Mouse (Mus musculus): Measurements from ENCODE around the gene Aldh1a2.

The Aldh1a2 gene

DNA sequence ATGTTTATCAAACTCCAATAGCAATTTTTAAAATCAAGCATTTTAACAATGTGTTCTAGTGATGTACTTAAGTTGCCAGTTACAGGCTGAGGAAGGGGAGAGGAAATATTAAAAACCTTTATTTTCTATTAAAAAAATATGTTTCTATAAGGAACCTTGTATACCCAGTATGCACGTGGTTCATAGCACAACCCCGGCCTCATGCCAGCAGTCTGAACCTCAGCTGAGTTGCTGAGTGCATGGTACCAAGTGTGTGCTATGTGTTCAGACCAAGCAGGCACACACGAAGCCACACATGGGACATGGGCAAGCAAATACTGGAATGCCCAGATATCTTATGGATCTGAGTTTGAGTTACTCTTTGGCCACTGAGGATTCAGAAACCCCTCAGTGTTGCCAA lies 74.2 kb downstream of the Aldh1a2 start:
- DNase-seq (ENCODE audit: low read depth, low spot score) = no peak

DNA sequence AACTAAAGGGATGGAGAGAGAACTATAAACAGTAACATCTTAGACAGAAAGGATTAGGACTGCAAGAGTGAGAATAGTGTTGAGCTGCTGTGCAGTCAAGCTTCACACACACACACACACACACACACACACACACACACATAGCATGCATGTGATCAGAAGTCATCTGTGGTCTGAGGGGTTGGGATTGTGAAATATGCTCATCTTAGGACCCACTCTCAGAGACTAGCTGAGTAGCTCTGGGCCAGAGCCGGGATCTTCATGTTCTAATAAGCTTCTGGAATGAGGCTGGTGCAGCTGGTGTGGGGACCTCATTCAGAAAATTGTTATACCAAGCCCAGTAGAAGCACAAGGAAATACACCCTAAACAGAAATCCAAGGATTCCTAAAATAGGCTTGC lies 75.1 kb downstream of the Aldh1a2 start:
- DNase-seq (ENCODE audit: low read depth, low spot score) = no peak

DNA sequence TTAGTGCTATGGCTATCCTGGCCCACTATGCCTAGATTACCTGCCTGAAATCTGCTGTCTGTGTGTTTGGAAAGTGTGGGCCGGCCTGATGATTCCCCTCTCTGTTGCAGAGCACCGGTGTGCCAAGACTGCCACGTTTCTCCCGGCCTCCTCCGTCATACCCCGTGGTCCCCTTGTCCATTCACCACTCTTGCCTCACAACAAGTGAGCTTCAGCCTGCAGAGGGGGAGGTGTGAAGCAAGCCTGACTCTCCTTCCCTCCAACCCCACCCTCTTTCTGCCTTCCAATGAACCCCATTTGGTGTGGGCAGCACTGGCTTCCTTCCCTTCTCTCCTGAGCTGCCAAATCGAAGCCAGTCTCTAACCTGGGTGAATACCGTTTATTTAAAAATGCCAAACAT lies 79.9 kb downstream of the Aldh1a2 start:
- no peak for DNase-seq (ENCODE audit: low read depth, low spot score)

DNA sequence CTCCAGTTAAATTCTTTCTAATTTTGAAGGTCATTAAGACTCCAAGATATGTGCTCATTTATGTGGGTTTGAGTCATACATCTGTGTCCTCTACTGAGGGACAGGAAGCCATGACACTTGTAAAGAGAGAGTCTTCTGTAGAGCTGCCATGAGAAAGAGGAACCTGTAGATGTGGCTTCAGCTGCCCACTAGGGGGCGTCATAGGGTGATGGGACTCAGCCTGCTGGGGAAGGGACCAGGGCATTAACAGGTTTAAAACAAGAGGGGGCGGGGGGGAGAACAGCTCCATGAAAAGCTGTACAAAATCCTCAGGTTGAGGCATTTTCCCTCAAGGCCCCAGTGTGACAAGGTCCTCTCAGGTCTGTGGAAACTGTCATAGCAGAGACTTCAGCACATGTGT lies 88.0 kb downstream of the Aldh1a2 start:
- DNase-seq (ENCODE audit: low read depth, low spot score) = no peak

DNA sequence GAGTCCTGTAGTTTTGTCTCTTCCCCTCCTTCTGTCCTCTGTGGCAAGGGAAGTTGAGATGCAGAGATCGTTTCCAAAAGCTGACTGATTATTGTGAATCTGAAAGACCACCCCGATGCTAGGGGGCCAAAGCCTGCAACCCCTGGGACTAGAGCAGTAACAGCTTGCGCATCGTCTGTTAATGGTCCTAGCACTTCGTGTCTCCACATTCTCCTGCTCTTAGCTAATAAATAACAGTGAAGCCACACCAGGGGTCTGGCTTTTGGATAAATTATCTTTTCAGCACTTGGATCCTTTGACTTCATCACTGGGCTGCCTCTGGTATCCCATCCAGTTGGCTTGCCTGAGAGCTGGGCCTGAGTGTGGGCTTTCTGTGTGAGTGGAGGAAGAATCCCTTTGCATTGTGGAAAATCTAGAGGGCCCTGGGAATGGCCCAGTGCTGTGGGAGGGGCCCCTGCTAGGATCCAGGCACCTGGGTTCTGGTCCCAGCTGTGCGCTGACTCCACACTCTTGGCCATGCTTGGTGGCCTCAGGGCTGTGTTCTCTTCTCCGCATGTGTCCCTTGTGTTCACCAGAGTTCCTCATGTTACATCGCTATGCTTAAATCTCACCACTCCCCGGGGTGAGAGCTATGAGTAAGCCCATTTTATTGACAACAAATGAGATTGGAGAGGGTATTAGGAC lies 91.7 kb downstream of the Aldh1a2 start:
- no peak for DNase-seq (ENCODE audit: low read depth, low spot score)

DNA sequence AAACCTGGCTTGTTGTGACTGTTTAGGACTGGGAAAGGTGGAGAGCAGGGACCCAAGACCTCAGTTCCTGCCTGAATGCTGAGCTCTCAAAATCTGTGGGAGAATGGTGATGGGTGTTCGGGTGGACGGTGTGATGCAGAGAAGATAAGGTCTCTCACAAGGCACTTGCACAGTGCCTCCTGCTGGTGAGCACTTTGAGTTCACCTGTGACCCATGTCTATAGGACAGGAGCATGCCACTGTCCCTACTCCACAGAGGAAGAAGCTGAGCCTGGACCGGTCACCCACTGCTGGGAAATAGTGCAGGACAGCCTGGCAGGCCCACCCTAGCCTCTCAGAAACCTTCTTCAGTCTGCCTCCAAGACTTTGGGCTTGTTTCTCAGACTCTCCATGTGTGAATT lies 100.4 kb downstream of the Aldh1a2 start:
- DNase-seq (ENCODE audit: low read depth, low spot score) = no peak

DNA sequence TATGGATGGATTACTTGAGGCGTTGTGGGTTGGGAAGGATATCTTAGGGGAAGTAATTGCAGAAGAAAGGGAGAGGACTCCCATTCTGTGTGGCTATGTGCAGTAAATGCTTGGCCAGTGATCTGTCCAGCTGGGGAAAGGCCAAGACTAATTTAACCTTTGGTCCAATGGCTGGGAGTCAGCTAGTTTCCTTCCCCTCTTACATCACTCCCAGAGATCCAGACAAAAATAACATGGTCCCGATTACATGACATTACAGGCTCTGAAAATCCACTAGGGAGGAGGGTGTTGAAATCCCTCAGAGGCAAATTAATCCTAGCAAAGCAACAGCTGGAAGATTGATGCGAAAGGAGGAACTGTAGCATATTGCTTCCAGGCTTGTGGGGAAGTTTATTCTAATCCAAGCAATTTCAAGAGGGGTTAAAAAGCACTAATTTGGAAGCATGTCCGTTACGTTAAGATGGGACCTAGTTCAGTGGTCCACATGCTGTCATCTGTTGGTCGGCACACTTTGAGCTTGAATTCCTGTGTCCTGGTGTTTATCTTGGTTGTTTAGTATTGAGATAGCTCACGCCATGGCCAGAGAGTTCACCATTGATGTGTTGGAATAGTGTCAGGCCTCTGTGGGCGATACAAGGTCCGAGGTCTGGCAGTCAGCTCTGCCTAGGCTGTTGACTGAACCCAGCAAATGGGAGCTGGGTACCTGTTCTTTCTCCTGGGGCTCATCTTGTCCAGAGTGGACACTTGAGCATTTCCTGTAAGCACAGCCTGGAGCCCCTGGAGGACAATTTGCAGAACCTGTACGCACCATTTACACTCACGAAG lies 101.7 kb downstream of the Aldh1a2 start:
- no peak for DNase-seq (ENCODE audit: low read depth, low spot score)

DNA sequence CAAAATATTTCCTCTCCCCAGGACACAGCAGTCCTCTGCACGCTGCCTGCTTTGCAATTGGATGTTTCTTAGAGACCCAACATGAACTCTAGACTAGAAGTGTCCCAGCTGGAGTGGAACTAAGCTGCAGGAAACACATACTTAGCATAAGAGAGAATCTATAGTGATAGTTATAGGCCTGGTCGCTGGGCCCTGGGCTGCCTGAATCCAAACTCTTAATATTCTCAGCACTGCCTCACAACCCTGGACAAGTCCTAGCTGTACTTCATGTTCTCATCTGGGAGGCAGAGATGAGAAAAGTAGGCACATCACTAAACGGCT lies 102.3 kb downstream of the Aldh1a2 start:
- DNase-seq (ENCODE audit: low read depth, low spot score) = no peak

DNA sequence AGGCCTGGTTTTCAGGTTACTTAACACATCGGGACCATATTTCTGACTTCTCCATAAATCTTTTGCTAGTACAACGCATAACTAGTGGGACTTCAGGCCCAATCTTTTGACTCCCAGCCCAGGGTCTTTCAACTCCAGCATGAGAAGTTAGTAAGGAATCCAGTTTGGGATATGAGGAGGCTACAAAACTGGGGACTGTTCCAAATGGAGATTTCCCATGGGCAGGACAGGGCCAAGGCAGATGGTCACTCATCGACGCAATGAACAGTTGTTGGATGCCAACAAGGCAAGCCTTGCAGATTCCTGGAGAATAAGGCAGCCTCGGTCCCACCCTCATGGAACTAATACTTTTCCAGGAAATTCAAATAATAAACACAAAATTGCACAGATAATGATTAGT lies 104.2 kb downstream of the Aldh1a2 start:
- DNase-seq (ENCODE audit: low read depth, low spot score) = no peak

DNA sequence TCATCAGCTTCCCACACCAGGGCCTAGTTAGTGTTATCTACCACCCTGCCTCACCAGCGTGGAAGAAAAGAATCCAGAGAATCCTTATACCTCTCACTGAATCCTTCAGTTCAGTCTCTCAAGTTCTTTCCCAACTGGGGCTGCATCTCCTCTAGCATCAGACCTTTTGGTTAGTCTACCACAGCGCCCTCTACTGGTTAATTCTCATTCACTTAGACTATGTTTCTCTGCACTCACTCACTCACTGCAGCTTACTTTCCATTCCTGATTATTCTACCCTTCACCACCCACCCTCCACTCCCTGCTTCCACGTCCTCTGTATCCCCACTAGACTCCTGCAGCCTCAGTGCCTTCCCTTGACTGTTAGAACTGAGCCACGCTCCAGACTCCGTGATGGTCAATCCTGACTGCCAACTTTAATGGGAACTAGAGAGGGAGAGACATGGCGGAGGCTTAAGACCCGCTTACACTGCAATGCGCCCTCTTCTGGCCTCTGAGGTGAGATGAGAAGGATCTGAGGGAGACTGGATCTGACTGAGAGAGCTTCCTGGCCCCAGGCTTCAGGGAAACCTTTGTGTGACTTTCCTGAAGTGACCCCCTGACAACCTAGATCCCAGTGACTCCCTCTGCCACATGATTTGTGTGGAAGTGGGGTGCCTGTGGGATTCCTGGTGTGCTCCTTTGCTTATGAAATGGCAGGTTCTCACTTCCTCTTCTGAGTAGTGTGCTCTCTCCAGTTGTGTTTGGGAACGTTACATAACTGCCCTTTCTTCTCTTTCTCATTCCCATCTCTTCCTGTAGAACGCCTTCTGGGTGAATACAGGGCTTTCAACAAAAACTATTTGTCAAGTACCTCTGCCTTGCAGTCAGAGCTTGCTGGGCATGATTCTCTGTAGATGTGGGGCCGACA lies 104.9 kb downstream of the Aldh1a2 start:
- DNase-seq (ENCODE audit: low read depth, low spot score) = peak; percentile 35

DNA sequence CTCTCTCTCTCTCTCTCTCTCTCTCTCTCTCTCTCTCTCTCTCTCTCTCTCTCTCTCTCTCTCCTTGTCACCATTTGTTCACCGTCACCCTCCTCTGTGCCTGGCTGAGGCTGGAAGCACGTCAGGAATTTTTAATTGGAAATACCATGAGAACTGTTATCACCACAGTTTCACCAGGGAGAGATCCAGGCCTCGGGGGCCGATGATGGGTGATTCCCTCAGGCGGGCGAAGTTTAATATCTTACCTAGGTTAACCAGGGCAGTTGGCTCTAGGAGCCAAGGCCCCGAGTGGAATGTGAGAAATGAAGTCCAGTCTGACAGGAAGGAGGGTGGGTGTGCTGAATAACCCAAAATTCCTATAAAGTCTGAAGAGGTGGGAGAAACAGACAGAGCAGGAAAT lies 105.8 kb downstream of the Aldh1a2 start:
- DNase-seq (ENCODE audit: low read depth, low spot score) = no peak

DNA sequence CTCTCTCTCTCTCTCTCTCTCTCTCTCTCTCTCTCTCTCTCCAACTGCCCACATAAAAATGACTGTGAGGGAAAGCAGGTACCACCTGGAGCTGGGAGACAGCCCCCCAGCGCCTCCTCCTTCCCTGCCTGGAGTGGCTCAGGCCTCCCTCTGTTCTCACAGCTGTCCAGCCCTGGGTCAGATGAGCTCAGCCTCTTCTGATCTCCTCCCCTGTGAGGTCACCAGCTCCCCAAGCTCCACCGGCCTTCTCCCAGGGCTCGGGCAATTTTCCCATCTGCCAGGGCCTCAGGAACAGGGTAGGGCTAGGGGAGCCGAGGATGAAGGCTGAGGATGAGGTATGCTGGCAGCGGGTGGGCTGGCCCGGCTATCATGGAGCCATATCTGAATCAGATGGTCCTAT lies 106.3 kb downstream of the Aldh1a2 start:
- no peak for DNase-seq (ENCODE audit: low read depth, low spot score)

DNA sequence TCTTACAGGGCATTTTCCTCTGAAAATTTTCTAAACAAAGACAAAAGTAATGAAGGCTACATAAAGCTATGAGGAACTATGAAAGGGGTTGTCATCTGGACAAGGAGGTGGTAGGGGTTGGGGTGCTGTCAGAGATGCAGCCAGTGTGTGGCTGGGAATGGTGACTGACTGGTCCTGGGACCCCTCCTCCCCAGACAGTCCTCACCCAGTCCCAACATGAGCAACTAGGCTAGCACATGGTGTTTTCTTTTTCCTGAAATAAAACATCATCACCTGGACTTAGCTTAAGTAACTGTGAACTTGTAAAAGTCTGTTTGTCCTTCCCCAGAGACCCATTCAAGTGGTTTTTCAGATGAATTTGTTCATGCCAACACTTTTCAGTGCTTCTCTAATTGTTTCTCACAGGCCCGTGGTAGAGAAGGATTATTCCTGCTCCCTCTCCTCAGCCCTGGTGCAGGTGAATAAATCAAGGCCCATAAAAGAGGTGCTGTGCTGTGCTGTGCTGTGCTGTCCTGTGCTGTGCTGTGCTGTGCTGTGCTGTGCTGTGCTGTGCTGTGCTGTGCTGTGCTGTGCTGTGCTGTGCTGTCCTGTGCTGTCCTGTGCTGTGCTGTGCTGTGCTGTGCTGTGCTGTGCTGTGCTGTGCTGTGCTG lies 107.8 kb downstream of the Aldh1a2 start:
- no peak for DNase-seq (ENCODE audit: low read depth, low spot score)

DNA sequence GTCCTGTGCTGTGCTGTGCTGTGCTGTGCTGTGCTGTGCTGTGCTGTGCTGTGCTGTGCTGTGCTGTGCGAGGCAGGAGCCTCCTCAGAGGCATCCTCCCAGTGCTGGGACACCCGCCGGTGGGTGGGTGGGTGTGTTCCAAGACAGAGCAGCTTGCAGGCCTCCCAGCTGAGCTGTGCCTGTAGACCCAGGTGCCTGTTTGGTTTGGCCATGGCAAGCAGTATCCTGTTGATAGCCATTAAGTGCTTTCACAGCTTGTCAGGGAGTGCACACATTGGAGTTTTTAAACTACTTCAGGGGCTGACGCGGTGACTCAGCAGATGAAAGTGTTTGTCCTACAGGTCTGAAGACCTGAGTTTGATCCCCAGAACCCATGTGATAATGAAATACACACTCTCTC lies 108.5 kb downstream of the Aldh1a2 start:
- DNase-seq (ENCODE audit: low read depth, low spot score) = no peak

DNA sequence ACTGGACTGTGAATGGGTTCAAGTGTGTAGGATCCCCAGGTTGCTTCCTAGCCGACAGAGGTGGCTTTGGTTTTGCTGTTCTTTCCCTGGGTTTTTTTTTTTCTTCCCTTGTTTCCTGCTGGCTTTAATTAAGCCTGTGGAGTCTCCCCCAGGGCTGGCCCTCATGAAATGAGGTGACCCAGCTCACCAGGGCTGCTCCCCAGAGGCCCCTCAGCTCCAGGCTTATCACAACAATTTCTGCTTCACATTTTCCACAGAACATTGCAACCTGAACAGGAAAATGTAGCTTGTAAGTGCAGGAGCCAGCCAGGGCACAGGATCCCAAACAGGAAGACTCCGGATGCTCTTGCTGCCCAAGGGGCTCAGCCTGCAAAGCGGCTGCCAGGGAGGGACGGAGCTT lies 110.7 kb downstream of the Aldh1a2 start:
- DNase-seq (ENCODE audit: low read depth, low spot score) = no peak

DNA sequence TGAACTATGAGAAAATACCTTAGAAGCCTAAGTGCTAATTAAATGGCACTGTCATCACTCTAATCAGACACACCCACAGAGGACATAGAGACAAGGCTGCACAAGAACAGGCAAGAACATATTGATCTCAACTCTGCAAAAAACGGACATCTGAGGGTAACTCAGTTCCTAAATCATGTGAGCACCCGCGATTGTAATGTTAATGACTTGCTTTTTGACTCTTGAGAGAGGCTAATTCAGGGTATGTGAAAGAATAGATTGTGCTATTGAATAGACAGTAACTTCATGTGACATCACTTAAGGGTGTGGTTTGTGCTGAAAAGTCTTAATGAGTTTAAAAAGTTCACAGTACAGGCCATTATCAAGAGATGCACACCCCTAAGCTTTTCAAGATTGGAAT lies 116.1 kb downstream of the Aldh1a2 start:
- no peak for DNase-seq (ENCODE audit: low read depth, low spot score)

DNA sequence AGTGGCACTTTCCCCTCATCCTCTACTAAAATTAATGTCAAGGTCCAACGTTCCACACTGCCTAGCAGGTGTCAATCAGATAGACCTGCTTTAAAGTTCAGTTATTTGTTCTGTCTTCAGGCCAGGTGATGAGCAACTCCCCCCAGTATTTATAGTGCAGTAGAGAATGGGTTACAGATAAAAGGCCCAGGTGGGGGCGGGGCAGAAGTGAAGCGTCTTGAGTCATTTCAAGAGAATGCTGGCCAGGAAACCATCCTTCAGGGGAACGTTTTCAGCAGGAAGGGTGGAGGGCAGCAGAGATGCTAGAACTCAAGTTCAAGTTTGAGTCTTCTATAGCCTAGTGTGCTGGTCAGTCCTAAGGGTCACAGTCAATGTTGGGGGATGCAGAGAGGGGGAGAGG lies 121.1 kb downstream of the Aldh1a2 start:
- DNase-seq (ENCODE audit: low read depth, low spot score) = no peak

DNA sequence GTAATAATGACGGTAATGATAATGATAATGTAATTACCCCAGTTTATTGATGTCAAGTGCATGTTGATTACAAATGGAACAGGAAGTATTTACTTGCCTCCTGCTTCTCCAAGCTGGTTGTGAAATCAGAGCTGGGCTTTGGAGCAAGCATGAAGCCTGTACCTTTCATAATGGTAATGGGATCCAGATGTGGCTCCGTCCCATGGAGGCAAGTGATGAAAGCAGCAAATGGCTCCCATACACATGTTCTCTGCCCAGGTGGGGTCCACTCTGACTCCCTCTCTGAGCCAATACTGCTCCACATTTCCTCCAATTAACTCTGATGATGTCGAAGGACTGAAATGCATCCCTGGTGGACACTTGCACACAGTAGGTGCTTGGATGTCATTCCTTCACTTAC lies 121.8 kb downstream of the Aldh1a2 start:
- DNase-seq (ENCODE audit: low read depth, low spot score) = no peak

DNA sequence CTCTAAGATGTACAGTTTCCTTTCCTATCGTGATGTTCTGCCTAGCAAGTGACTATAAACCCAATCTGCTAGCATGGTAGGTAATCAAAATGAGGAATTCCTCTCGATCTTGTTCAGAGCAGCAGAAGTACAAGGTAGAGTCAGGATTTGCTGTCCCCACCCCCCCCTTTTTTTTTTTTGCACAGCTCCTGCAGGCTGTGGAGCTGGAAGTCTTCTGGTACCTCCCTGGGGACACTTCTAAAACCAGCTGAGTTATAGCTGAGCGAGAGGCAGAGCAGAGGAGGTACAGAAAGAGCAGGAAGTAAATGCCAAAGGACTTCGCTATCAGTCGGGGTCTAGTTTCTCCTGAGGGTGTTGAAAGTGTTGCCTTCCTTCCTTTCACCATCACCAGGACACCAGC lies 124.5 kb downstream of the Aldh1a2 start:
- DNase-seq (ENCODE audit: low read depth, low spot score) = no peak

Measured in brain, adult 2 months (tissue).